Mouse (Mus musculus): ENCODE measurements around the gene Rer1. TPM values are rescaled to one million over a fixed set of nuclear protein-coding genes. Genes with fewer than 3 reads are reported as not detected.

Gene Rer1
- polyA plus RNA-seq (2021; fragmentation: Nextera tagmentation), result 202 and 207 TPM in 2 replicates
- long read RNA-seq, experiment 1, transcript Rer1-203 (8 exons, 1,803 nt), result minor isoform, 14 of 342 reads
- long read RNA-seq, experiment 1, transcript Rer1-201 (7 exons, 1,596 nt), result major isoform, 297 of 342 reads
- long read RNA-seq, experiment 1, partial matches to known transcripts, result 11 of 342 reads
- long read RNA-seq, experiment 1, other reads (novel, unspliced or antisense), result 20 of 342 reads
- long read RNA-seq, experiment 2, transcript Rer1-203 (8 exons, 1,803 nt), result minor isoform, 41 of 443 reads
- long read RNA-seq, experiment 2, transcript Rer1-201 (7 exons, 1,596 nt), result major isoform, 371 of 443 reads
- long read RNA-seq, experiment 2, partial matches to known transcripts, result 8 of 443 reads
- long read RNA-seq, experiment 2, other reads (novel, unspliced or antisense), result 23 of 443 reads

DNA sequence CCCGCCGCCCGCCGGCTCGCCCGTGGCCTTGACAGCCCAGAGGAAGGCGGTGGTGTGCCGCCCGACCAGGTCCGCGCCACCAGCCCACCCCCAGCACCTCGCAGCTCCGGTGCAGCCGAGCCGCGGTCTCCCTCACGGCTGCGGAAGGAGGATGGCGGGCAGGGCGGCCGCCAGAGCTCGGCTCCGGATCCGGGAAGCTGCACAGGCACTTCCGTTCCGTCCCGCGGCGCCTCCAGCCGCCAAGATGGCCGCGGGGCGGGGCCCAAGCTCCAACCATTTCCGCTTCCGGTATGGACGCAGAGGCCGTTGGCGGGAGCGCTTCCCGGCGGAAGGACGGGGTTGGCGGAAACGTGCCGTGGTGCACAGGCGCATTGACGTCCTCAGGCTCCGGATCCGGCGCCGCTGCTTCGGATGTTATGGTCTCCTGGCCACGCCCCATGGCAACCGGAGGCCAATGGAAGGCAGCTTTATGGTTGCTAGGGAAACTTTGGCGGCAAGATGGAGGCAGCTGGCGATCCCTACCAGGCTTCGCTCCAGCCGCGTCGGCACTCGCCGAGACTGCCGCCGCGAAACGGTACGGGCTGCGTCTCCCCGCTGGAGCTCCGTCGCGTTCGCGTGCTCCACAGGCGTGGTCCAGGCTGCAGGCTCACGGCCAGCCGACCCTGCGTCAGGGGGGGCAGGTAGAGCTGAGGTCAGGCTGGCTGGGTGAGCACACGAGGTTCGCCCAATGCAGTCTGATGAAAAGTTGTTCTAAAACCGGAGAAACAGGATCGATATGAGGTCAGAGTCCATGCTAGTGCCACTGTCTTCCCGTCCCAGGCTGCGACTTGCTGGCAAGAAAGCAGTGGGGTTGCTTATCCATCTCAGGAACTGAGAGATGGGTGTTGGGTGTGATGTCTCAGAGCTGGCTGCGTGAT is at the start of gene Rer1, which contains the start of gene Morn1:
Rer1 (minus strand) TSS at position 275 of the 917 bp plus-strand sequence.
Morn1 (plus strand) TSS at position 470 of the 917 bp plus-strand sequence.

DNA sequence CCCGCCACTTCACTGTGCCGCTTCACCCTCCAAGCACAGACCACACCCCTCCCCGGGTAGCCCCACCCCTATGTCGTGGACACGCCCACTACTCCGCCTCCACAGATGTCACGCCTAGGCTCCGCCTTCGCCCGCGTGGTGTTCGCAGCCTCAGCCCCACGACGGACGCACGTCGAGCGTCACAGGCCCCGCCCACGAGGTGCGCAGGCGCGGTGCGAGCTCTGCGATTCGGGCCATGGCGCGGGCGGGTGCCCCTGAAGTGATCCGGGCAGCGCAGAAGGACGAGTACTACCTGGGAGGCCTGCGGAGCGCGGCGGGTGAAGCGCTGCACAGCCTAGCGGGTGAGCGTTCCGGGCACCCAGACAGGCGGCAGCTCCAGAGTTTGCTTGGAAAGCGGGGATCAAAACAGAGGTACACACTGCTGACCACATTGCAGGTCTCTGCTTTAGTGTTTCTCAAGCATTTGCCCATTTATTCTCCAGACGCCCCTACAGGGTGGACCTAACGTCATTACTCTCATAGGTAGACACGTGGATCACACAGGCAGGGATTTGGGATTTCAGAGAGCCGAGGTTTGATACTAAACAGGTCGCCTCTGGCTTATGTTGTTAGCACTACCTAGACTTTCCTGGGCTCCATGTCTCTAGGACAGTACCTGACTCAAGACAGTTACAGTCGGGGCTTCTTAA is 19.2 kb downstream of the Rer1 start, which contains the start of gene Pex10:
Pex10 (plus strand) TSS at position 183 of the 689 bp plus-strand sequence.

DNA sequence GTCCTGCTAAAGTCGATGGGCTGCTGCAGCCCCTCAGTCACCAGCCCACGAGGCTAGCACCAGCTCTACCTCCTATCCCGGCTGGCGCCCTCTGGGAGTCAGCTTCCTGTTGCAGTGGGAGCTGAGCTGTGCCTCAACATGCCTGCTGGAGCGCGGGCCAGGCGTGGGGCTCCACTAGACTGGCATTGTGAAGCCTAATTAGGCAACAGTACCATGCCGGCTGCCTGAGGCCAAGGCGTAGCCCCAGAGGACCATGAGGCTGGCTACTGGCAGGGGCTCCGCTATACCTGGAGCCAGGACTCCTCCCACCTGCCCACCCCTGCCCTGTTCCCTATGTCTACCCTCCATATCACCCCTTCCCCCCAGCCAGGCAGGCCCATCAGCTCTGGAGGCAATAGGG is 29.5 kb downstream of the Rer1 start, which contains the start of gene Plch2:
Plch2 (minus strand) TSS at position 61 of the 400 bp plus-strand sequence.

Other genes with a start within 250 kb of the Rer1 start
- gene Ttc34, start 248.9 kb downstream of the Rer1 start, polyA plus RNA-seq (2021; fragmentation: Nextera tagmentation), result 5.1 and 5.8 TPM in 2 replicates
- 0.14 and 0.35 TPM in 2 replicates for gene Mmel1, start 216.8 kb downstream of the Rer1 start, polyA plus RNA-seq (2021; fragmentation: Nextera tagmentation)
- 176 and 177 TPM in 2 replicates for gene Fam213b, start 187.2 kb downstream of the Rer1 start, polyA plus RNA-seq (2021; fragmentation: Nextera tagmentation)
- 0.80 and 0.84 TPM in 2 replicates for gene Tnfrsf14, start 157.8 kb downstream of the Rer1 start, polyA plus RNA-seq (2021; fragmentation: Nextera tagmentation)
- gene Hes5, start 125.5 kb downstream of the Rer1 start, polyA plus RNA-seq (2021; fragmentation: Nextera tagmentation), result 42.2 and 81.5 TPM in 2 replicates
- gene Pank4, start 122.3 kb downstream of the Rer1 start, polyA plus RNA-seq (2021; fragmentation: Nextera tagmentation), result 15.0 and 16.3 TPM in 2 replicates
- 15.6 and 18.7 TPM in 2 replicates for gene Plch2, start 29.6 kb downstream of the Rer1 start, polyA plus RNA-seq (2021; fragmentation: Nextera tagmentation)
- gene Pex10, start 19.4 kb downstream of the Rer1 start, polyA plus RNA-seq (2021; fragmentation: Nextera tagmentation), result 8.9 and 10.7 TPM in 2 replicates
- gene Morn1, start 195 bp upstream of the Rer1 start, polyA plus RNA-seq (2021; fragmentation: Nextera tagmentation), result 3.4 and 5.5 TPM in 2 replicates
- 15.4 and 15.8 TPM in 2 replicates for gene Ski, start 136.2 kb upstream of the Rer1 start, polyA plus RNA-seq (2021; fragmentation: Nextera tagmentation)
- gene Faap20, start 163.4 kb upstream of the Rer1 start, polyA plus RNA-seq (2021; fragmentation: Nextera tagmentation), result 34.0 and 38.9 TPM in 2 replicates